Mouse (Mus musculus) small intestine, adult 2 months (tissue): Measurements from ENCODE around the gene Megf11.

Experiments
- CTCF ChIP-seq: fragments of 200-500 bp; IDR thresholded peaks from 2 replicates; pipeline ENCODE4 v1.5.1; 2012; ENCODE audit warnings: low read depth, mild to moderate bottlenecking, control low read depth, inconsistent platforms, low read length, moderate library complexity, mixed read lengths; ENCODE audit not compliant: insufficient replicate concordance, insufficient read length; ENCODE audit errors: extremely low read depth
- POLR2A ChIP-seq: fragments of 200-500 bp; IDR thresholded peaks from 2 replicates; pipeline ENCODE4 v1.6.1; 2012; ENCODE audit warnings: low read depth, mild to moderate bottlenecking, control low read depth, inconsistent platforms, low read length, moderate library complexity

- TF ChIP-seq CTCF (no peak), POLR2A (no peak)
Measured at GRCm38 (mm10) chr9:64528061-64528460, 142.6 kb downstream of the Megf11 start.
